Comparison of ENCODE assay signal across 18 mouse cellular contexts in genomic region chr6:11060961-11061583, GRCm38 (mm10).
DNase-seq lines count a peak whose midpoint lies in the region; ATAC-seq lines count a peak whose summit lies in the region.
"Had no signal": no experiment of that assay in that cellular context is flagged by ENCODE, and none has a peak within 500 bp of the region (broad histone marks: within the 10 kb centered on the region; RNA-seq: fewer than 3 reads in every experiment).

No protein-coding gene starts in this region.

- H3K4me2 ChIP-seq in midbrain, embryonic 11.5 days: no peak overlapping the region
- no peak overlapping the region for H3K4me2 ChIP-seq in hindbrain, embryonic 13.5 days
- H3K4me2 ChIP-seq in midbrain, embryonic 16.5 days (ENCODE audit: low read length): no peak overlapping the region
- H3K4me2 ChIP-seq: embryonic facial prominence, embryonic 15.5 days; intestine, embryonic 15.5 days; lung, embryonic 15.5 days; stomach, embryonic 15.5 days had no signal

- ATAC-seq in midbrain, embryonic 11.5 days (ENCODE audit: low FRiP score): peak; percentile 69; the same call in 1 of the 2 replicates
- ATAC-seq in hindbrain, embryonic 13.5 days (ENCODE audit: low FRiP score): peak; percentile 94
- ATAC-seq in midbrain, embryonic 16.5 days: peak; percentile 95
- no peak for ATAC-seq in CD4-positive, CD25-positive, alpha-beta regulatory T cell, adult 4 months
- ATAC-seq: intestine, embryonic 15.5 days had no signal

- no peak overlapping the region for H3K4me3 ChIP-seq in midbrain, embryonic 11.5 days (ENCODE audit: low read depth, low read length)
- H3K4me3 ChIP-seq in midbrain, embryonic 10.5 days: no peak overlapping the region
- no peak overlapping the region for H3K4me3 ChIP-seq in hindbrain, embryonic 13.5 days
- H3K4me3 ChIP-seq in midbrain, embryonic 16.5 days (ENCODE audit: low read depth, low read length): no peak overlapping the region
- H3K4me3 ChIP-seq: embryonic facial prominence, embryonic 15.5 days; heart, embryonic 10.5 days; intestine, embryonic 15.5 days; lung, embryonic 15.5 days; stomach, embryonic 15.5 days had no signal

- WGBS in midbrain, embryonic 11.5 days: 79% methylated on average over 3 of the region's 3 CpGs
- WGBS in midbrain, embryonic 10.5 days: 78% methylated on average over 3 of the region's 3 CpGs
- 43% methylated on average over 3 of the region's 3 CpGs for WGBS in hindbrain, embryonic 13.5 days
- WGBS in midbrain, embryonic 16.5 days: 43% methylated on average over 3 of the region's 3 CpGs

- H3K9ac ChIP-seq in midbrain, embryonic 11.5 days (ENCODE audit: low read length): no peak overlapping the region
- H3K9ac ChIP-seq in hindbrain, embryonic 13.5 days: no peak overlapping the region
- no peak overlapping the region for H3K9ac ChIP-seq in midbrain, embryonic 16.5 days (ENCODE audit: low read depth, low read length)
- H3K9ac ChIP-seq: embryonic facial prominence, embryonic 15.5 days; intestine, embryonic 15.5 days; lung, embryonic 15.5 days; stomach, embryonic 15.5 days had no signal

- H3K4me1 ChIP-seq in midbrain, embryonic 11.5 days (ENCODE audit: control insufficient read depth, insufficient read depth, low read length): no peaks in the 10 kb centered on the region
- H3K4me1 ChIP-seq in midbrain, embryonic 10.5 days: no peaks in the 10 kb centered on the region
- H3K4me1 ChIP-seq in hindbrain, embryonic 13.5 days (replicated peaks): 0 out of 2 replicates have a peak, but pooled peaks cover 8% of the 10 kb centered on the region
- peaks cover 8% of the 10 kb centered on the region for H3K4me1 ChIP-seq in midbrain, embryonic 16.5 days (ENCODE audit: control insufficient read depth, insufficient read depth, low read length)
- H3K4me1 ChIP-seq: embryonic facial prominence, embryonic 15.5 days; heart, embryonic 10.5 days; intestine, embryonic 15.5 days; lung, embryonic 15.5 days; stomach, embryonic 15.5 days had no signal

- H3K9me3 ChIP-seq in midbrain, embryonic 11.5 days (ENCODE audit: control insufficient read depth, low read length): no peaks in the 10 kb centered on the region
- no peaks in the 10 kb centered on the region for H3K9me3 ChIP-seq in midbrain, embryonic 10.5 days (replicated peaks)
- no peaks in the 10 kb centered on the region for H3K9me3 ChIP-seq in hindbrain, embryonic 13.5 days
- H3K9me3 ChIP-seq in midbrain, embryonic 16.5 days (replicated peaks; ENCODE audit: control insufficient read depth, low read length, poor library complexity, severe bottlenecking): no peaks in the 10 kb centered on the region
- H3K9me3 ChIP-seq: embryonic facial prominence, embryonic 15.5 days; heart, embryonic 10.5 days; intestine, embryonic 15.5 days; lung, embryonic 15.5 days; stomach, embryonic 15.5 days had no signal

- no peaks in the 10 kb centered on the region for H3K36me3 ChIP-seq in midbrain, embryonic 11.5 days (ENCODE audit: control insufficient read depth, insufficient read depth, low read length)
- H3K36me3 ChIP-seq in midbrain, embryonic 10.5 days: no peaks in the 10 kb centered on the region
- H3K36me3 ChIP-seq in hindbrain, embryonic 13.5 days: no peaks in the 10 kb centered on the region
- no peaks in the 10 kb centered on the region for H3K36me3 ChIP-seq in midbrain, embryonic 16.5 days (ENCODE audit: control insufficient read depth, insufficient read depth, low read length)
- H3K36me3 ChIP-seq: embryonic facial prominence, embryonic 15.5 days; heart, embryonic 10.5 days; intestine, embryonic 15.5 days; lung, embryonic 15.5 days; stomach, embryonic 15.5 days had no signal

- no peaks in the 10 kb centered on the region for H3K27me3 ChIP-seq in midbrain, embryonic 11.5 days (ENCODE audit: control insufficient read depth, insufficient read depth, low read length)
- no peaks in the 10 kb centered on the region for H3K27me3 ChIP-seq in midbrain, embryonic 10.5 days (ENCODE audit: low read depth, poor library complexity, severe bottlenecking)
- no peaks in the 10 kb centered on the region for H3K27me3 ChIP-seq in hindbrain, embryonic 13.5 days
- H3K27me3 ChIP-seq in midbrain, embryonic 16.5 days (ENCODE audit: control insufficient read depth, insufficient read depth, low read depth, low read length): no peaks in the 10 kb centered on the region
- H3K27me3 ChIP-seq: embryonic facial prominence, embryonic 15.5 days; intestine, embryonic 15.5 days; lung, embryonic 15.5 days; stomach, embryonic 15.5 days had no signal

- DNase-seq in midbrain, embryonic 11.5 days (ENCODE audit: low spot score, missing footprints): no peak
- no peak for DNase-seq in midbrain, embryonic 10.5 days (ENCODE audit: low spot score)
- DNase-seq in natural killer cell, adult 2 months (ENCODE audit: low spot score in 2 of 2): no peak
- no peak for DNase-seq in kidney, adult 18-20 months
- DNase-seq: B cell, adult 2 months; cerebellum, adult 2 months; gastrocnemius, postnatal 36 days; heart, postnatal 14 days; thymus, postnatal 36 days had no signal

- H3K27ac ChIP-seq in midbrain, embryonic 11.5 days (ENCODE audit: low read depth, low read length): no peak overlapping the region
- no peak overlapping the region for H3K27ac ChIP-seq in midbrain, embryonic 10.5 days (replicated peaks)
- peak overlapping the region; percentile 66; the same call in 1 of the 2 replicates for H3K27ac ChIP-seq in hindbrain, embryonic 13.5 days
- H3K27ac ChIP-seq in midbrain, embryonic 16.5 days (ENCODE audit: low read length): peak overlapping the region; percentile 28; the same call in 1 of the 2 replicates
- H3K27ac ChIP-seq: embryonic facial prominence, embryonic 15.5 days; heart, embryonic 10.5 days; intestine, embryonic 15.5 days; kidney, postnatal 0 days; lung, embryonic 15.5 days; stomach, embryonic 15.5 days had no signal

Comparison
In these comparisons a context has a peak if more than half of its experiments do, and no peak if none do; other contexts are left out.
1. H3K27ac ChIP-seq: peak in hindbrain, embryonic 13.5 days (single experiment) and midbrain, embryonic 16.5 days (single experiment); none in midbrain, embryonic 11.5 days (single experiment) and midbrain, embryonic 10.5 days (single experiment).